Mouse (Mus musculus) embryonic facial prominence, embryonic 12.5 days (tissue): ENCODE data around the gene Sdhc. TPM values are rescaled to one million over a fixed set of nuclear protein-coding genes. Genes with fewer than 3 reads are reported as not detected.

Source experiments
- ATAC-seq: fragments of 200-750 bp; cut with Nextera tagmentation; 2 replicates; pipeline ENCODE4 v1.8.0; 2017; ENCODE audit not compliant: insufficient number of reproducible peaks, insufficient read depth, low FRiP score, low TSS enrichment
- H3K27ac ChIP-seq: fragments of 300-500 bp; sonication (generic); 2 replicates; pipeline ENCODE4 v1.5.1; 2016; ENCODE audit warnings: mild to moderate bottlenecking
- H3K27me3 ChIP-seq: fragments of 300-500 bp; sonication (generic); 2 replicates; pipeline ENCODE4 v1.6.1; 2016; ENCODE audit warnings: mild to moderate bottlenecking, moderate library complexity
- H3K36me3 ChIP-seq: fragments of 300-500 bp; sonication (generic); 2 replicates; pipeline ENCODE4 v1.6.1; 2016; ENCODE audit warnings: mild to moderate bottlenecking
- H3K4me1 ChIP-seq: fragments of 300-500 bp; sonication (generic); 2 replicates; pipeline ENCODE4 v1.6.1; 2016
- H3K4me2 ChIP-seq: fragments of 300-500 bp; sonication (generic); replicated peaks from 2 replicates; pipeline ENCODE4 v1.6.1; 2016; ENCODE audit warnings: mild to moderate bottlenecking, moderate library complexity
- H3K4me3 ChIP-seq: fragments of 300-500 bp; sonication (generic); 2 replicates; pipeline ENCODE4 v1.5.1; 2016; ENCODE audit warnings: mild to moderate bottlenecking
- H3K9ac ChIP-seq: fragments of 300-500 bp; sonication (generic); 2 replicates; pipeline ENCODE4 v1.6.1; 2016; ENCODE audit warnings: mild to moderate bottlenecking, moderate library complexity
- H3K9me3 ChIP-seq: fragments of 300-500 bp; sonication (generic); 2 replicates; pipeline ENCODE4 v1.6.1; 2016; ENCODE audit warnings: mild to moderate bottlenecking, moderate library complexity
- WGBS: fragments of 180-500 bp; shearing (Covaris S2); methylation state at CpG from one replicate; pipeline ENCODE4 v1.1.7; 2016; 5-methylcytosine and 5-hydroxymethylcytosine counted together
- polyA plus RNA-seq: library from polyadenylated mRNA; unstranded; fragments of >200 nt; fragmentation: Nextera tagmentation; extraction: Ambion mirVana; gene quantifications from 2 replicates; pipeline ENCODE4 v1.2.1, GENCODE M21; 2016

Gene Sdhc
- polyA plus RNA-seq, 1 experiment from 2014 or later = 210 TPM

GRCm38 (mm10) chr1:171110659-171111019 is 39.8 kb downstream of the Sdhc start:
- Histone ChIP-seq H3K9me3 (no peaks in the 10 kb centered on the region), H3K4me3 (peak overlapping the region; percentile 48), H3K36me3 (no peaks in the 10 kb centered on the region), H3K27ac (peak overlapping the region; percentile 70), H3K4me1 (peaks cover 5% of the 10 kb centered on the region; the same call in 1 of the 2 replicates), H3K9ac (peak overlapping the region; percentile 42), H3K27me3 (no peaks in the 10 kb centered on the region), H3K4me2 (peak overlapping the region; percentile 62)
- 8% methylated on average over 15 of the region's 15 CpGs for WGBS
- ATAC-seq = no peak

GRCm38 (mm10) chr1:171109620-171110019 is 40.8 kb downstream of the Sdhc start:
- Histone ChIP-seq H3K9me3 (no peaks in the 10 kb centered on the region), H3K27me3 (no peaks in the 10 kb centered on the region), H3K4me3 (no peak overlapping the region), H3K27ac (no peak overlapping the region), H3K4me1 (peaks cover 5% of the 10 kb centered on the region; the same call in 1 of the 2 replicates), H3K4me2 (no peak overlapping the region), H3K9ac (no peak overlapping the region), H3K36me3 (no peaks in the 10 kb centered on the region)
- ATAC-seq = no peak
- WGBS = 34% methylated on average over 9 of the region's 9 CpGs

GRCm38 (mm10) chr1:171105226-171105625 is 45.2 kb downstream of the Sdhc start:
- Histone ChIP-seq H3K27ac (no peak overlapping the region), H3K9me3 (no peaks in the 10 kb centered on the region), H3K36me3 (no peaks in the 10 kb centered on the region), H3K4me3 (no peak overlapping the region), H3K27me3 (no peaks in the 10 kb centered on the region), H3K4me2 (no peak overlapping the region), H3K4me1 (0 out of 2 replicates have a peak, but pooled peaks cover 4% of the 10 kb centered on the region), H3K9ac (no peak overlapping the region)
- 68% methylated on average over 6 of the region's 6 CpGs for WGBS
- no peak for ATAC-seq

GRCm38 (mm10) chr1:171103179-171103840 is 47.1 kb downstream of the Sdhc start:
- Histone ChIP-seq H3K9ac (no peak overlapping the region; the same call in 1 of the 2 replicates), H3K27ac (no peak overlapping the region)
- peak; percentile 17; the same call in 1 of the 2 replicates for ATAC-seq

GRCm38 (mm10) chr1:171102547-171103177 is 47.7 kb downstream of the Sdhc start:
- ATAC-seq = peak; percentile 89
- Histone ChIP-seq H3K4me3 (peak overlapping the region; percentile 77), H3K27me3 (no peaks in the 10 kb centered on the region), H3K4me2 (peak overlapping the region; percentile 54), H3K9ac (peak overlapping the region; percentile 57), H3K36me3 (no peaks in the 10 kb centered on the region), H3K27ac (peak overlapping the region; percentile 76), H3K9me3 (no peaks in the 10 kb centered on the region), H3K4me1 (0 out of 2 replicates have a peak, but pooled peaks cover 4% of the 10 kb centered on the region)
- whole genome bisulfite sequencing = under 1% methylated on average over 35 of the region's 35 CpGs

More at GRCm38 (mm10) chr1:171103179-171103840, 47.1 kb downstream of the Sdhc start:
- Histone ChIP-seq H3K9me3 (no peaks in the 10 kb centered on the region), H3K4me3 (peak overlapping the region; percentile 77), H3K4me2 (peak overlapping the region; percentile 54), H3K36me3 (no peaks in the 10 kb centered on the region), H3K4me1 (0 out of 2 replicates have a peak, but pooled peaks cover 4% of the 10 kb centered on the region), H3K27me3 (no peaks in the 10 kb centered on the region)
- WGBS = 10% methylated on average over 10 of the region's 10 CpGs

- peak overlapping the region; percentile 57 for H3K9ac ChIP-seq
- H3K27ac ChIP-seq = peak overlapping the region; percentile 76
- under 1% methylated on average over 40 of the region's 40 CpGs for WGBS
- H3K4me2 ChIP-seq = peak overlapping the region; percentile 54
- peak; percentile 80 for ATAC-seq
- H3K9me3 ChIP-seq = no peaks in the 10 kb centered on the region
- H3K4me3 ChIP-seq = peak overlapping the region; percentile 77
- H3K27me3 ChIP-seq = no peaks in the 10 kb centered on the region
- H3K4me1 ChIP-seq = 0 out of 2 replicates have a peak, but pooled peaks cover 4% of the 10 kb centered on the region
- H3K36me3 ChIP-seq = no peaks in the 10 kb centered on the region
These were observed 48.5 kb downstream of the Sdhc start for GRCm38 (mm10) chr1:171101733-171102546.

GRCm38 (mm10) chr1:171101033-171101432 is 49.4 kb downstream of the Sdhc start:
- ATAC-seq = no peak
- Histone ChIP-seq H3K36me3 (no peaks in the 10 kb centered on the region), H3K4me3 (0 out of 2 replicates have a peak overlapping the region, but pooled peaks have one; percentile 3), H3K4me2 (no peak overlapping the region), H3K9me3 (no peaks in the 10 kb centered on the region), H3K27ac (no peak overlapping the region), H3K4me1 (0 out of 2 replicates have a peak, but pooled peaks cover 9% of the 10 kb centered on the region), H3K27me3 (no peaks in the 10 kb centered on the region), H3K9ac (no peak overlapping the region)
- WGBS = 51% methylated on average over 2 of the region's 2 CpGs

GRCm38 (mm10) chr1:171097612-171098011 is 52.8 kb downstream of the Sdhc start:
- H3K4me3 ChIP-seq = no peak overlapping the region
- H3K9me3 ChIP-seq = no peaks in the 10 kb centered on the region
- no peak overlapping the region for H3K9ac ChIP-seq
- WGBS = 29% methylated on average over 2 of the region's 2 CpGs
- no peak for ATAC-seq
- no peak overlapping the region for H3K27ac ChIP-seq
- no peaks in the 10 kb centered on the region for H3K36me3 ChIP-seq
- no peaks in the 10 kb centered on the region for H3K27me3 ChIP-seq
- no peak overlapping the region for H3K4me2 ChIP-seq
- 0 out of 2 replicates have a peak, but pooled peaks cover 5% of the 10 kb centered on the region for H3K4me1 ChIP-seq

GRCm38 (mm10) chr1:171097136-171097535 is 53.3 kb downstream of the Sdhc start:
- H3K4me3 ChIP-seq = no peak overlapping the region
- ATAC-seq = no peak
- no peak overlapping the region for H3K4me2 ChIP-seq
- H3K27me3 ChIP-seq = no peaks in the 10 kb centered on the region
- no peak overlapping the region for H3K9ac ChIP-seq
- H3K36me3 ChIP-seq = no peaks in the 10 kb centered on the region
- no peaks in the 10 kb centered on the region for H3K9me3 ChIP-seq
- H3K27ac ChIP-seq = no peak overlapping the region
- 0 out of 2 replicates have a peak, but pooled peaks cover 5% of the 10 kb centered on the region for H3K4me1 ChIP-seq

GRCm38 (mm10) chr1:171096110-171096964 is 54.1 kb downstream of the Sdhc start:
- 0 out of 2 replicates have a peak, but pooled peaks cover 5% of the 10 kb centered on the region for H3K4me1 ChIP-seq
- H3K9ac ChIP-seq = no peak overlapping the region
- no peaks in the 10 kb centered on the region for H3K36me3 ChIP-seq
- no peak overlapping the region for H3K4me3 ChIP-seq
- WGBS = 23% methylated on average over 10 of the region's 10 CpGs
- H3K27me3 ChIP-seq = no peaks in the 10 kb centered on the region
- peak overlapping the region; percentile 17; the same call in 1 of the 2 replicates for H3K4me2 ChIP-seq
- ATAC-seq = no peak
- H3K27ac ChIP-seq = no peak overlapping the region
- no peaks in the 10 kb centered on the region for H3K9me3 ChIP-seq

- Histone ChIP-seq H3K27me3 (no peaks in the 10 kb centered on the region), H3K4me3 (no peak overlapping the region), H3K27ac (no peak overlapping the region), H3K9me3 (no peaks in the 10 kb centered on the region), H3K36me3 (no peaks in the 10 kb centered on the region), H3K9ac (no peak overlapping the region), H3K4me1 (0 out of 2 replicates have a peak, but pooled peaks cover 5% of the 10 kb centered on the region), H3K4me2 (no peak overlapping the region)
- WGBS = 57% methylated on average over 4 of the region's 4 CpGs
- no peak for ATAC-seq
These were observed 56.0 kb downstream of the Sdhc start for GRCm38 (mm10) chr1:171094424-171094823.
